In the genomic region with DNA sequence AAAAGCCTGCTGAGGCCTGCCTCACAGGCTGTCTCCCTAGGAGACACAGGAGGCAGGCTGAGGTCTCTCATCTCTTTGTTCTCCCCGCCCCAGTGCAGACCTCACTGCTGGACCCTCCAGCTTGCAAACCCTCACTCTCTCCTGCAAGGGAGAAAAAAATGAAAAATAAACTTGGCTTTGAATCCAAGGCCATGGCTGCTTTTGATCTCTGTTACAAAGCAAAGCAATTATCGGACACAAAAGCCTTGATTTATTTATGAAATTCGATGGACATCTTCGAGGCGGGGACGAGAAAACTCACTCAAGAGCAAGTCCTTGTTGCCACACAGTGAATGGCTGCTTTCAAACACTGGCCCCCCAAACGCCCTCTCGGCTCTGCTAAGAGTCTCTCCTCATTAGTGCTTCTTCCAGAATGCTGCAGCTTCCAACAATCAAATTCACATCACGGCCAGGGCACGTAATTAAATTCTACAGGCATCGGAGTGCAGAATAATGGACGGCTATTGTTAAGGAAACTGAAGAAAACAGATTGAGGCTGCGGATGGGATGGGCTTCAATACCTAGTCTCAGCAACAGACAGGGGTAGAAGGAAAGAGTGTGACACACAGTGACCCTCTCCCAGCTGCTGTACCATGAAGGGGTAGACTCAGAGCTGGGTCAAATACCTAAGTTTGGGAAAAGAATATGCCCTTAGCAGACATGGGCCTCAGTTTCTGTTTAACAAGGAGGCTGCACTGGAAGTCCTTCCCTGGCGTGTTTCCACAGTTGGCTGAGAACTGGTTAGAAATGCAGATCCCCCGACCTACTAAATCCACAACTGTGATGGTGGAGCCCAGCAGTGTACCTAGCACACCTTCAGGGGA, we compare ENCODE assay signal across 9 mouse cellular contexts.
DNase-seq lines count a peak whose midpoint lies in the region; ATAC-seq and TF ChIP-seq lines count a peak whose summit lies in the region.
"Had no signal": no experiment of that assay in that cellular context is flagged by ENCODE, and none has a peak within 500 bp of the region (broad histone marks: within the 10 kb centered on the region; RNA-seq: fewer than 3 reads in every experiment).

No protein-coding gene starts in this region.

- no peak overlapping the region for H3K27ac ChIP-seq in kidney, embryonic 16.5 days (ENCODE audit: low read length)
- no peak overlapping the region for H3K27ac ChIP-seq in kidney, adult 2 months (ENCODE audit: insufficient read depth, low read depth, low read length)
- peak overlapping the region; percentile 74 for H3K27ac ChIP-seq in embryonic facial prominence, embryonic 10.5 days (replicated peaks)
- H3K27ac ChIP-seq in hindbrain, postnatal 0 days = peak overlapping the region; percentile 76
- peak overlapping the region; percentile 94 for H3K27ac ChIP-seq in neural tube, embryonic 12.5 days
- H3K27ac ChIP-seq: macrophage had no signal

- ATAC-seq in kidney, embryonic 16.5 days (ENCODE audit: low FRiP score, low TSS enrichment) = peak; percentile 67; the same call in 1 of the 2 replicates
- peak; percentile 88 for ATAC-seq in hindbrain, postnatal 0 days
- peak; percentile 83 for ATAC-seq in neural tube, embryonic 12.5 days (ENCODE audit: low FRiP score, low read depth)

- no peak for DNase-seq in kidney, adult 2 months
- DNase-seq in embryonic facial prominence, embryonic 10.5 days (ENCODE audit: low spot score) = peak; percentile 49
- DNase-seq in hindbrain, postnatal 0 days (ENCODE audit: low spot score) = peak; percentile 80
- DNase-seq in heart, adult 8-10 months (ENCODE audit: low spot score) = no peak
- no peak for DNase-seq in yolk sac, embryonic 10.5 days (ENCODE audit: low spot score)
- DNase-seq in thymus, postnatal 36 days = no peak

- no peaks in the 10 kb centered on the region for H3K27me3 ChIP-seq in kidney, embryonic 16.5 days (ENCODE audit: insufficient read depth, low read length)
- H3K27me3 ChIP-seq in kidney, adult 2 months (replicated peaks; ENCODE audit: control insufficient read depth, insufficient read depth, low read length) = no peaks in the 10 kb centered on the region
- H3K27me3 ChIP-seq in embryonic facial prominence, embryonic 10.5 days (replicated peaks; ENCODE audit: low read depth, poor library complexity, severe bottlenecking) = no peaks in the 10 kb centered on the region
- H3K27me3 ChIP-seq in hindbrain, postnatal 0 days (ENCODE audit: insufficient read depth, low read length) = no peaks in the 10 kb centered on the region
- no peaks in the 10 kb centered on the region for H3K27me3 ChIP-seq in neural tube, embryonic 12.5 days (replicated peaks)

- 0 out of 2 replicates have a peak, but pooled peaks cover 3% of the 10 kb centered on the region for H3K36me3 ChIP-seq in kidney, embryonic 16.5 days (ENCODE audit: insufficient read depth, low read length)
- no peaks in the 10 kb centered on the region for H3K36me3 ChIP-seq in kidney, adult 2 months (ENCODE audit: control insufficient read depth, insufficient read depth, low read length)
- H3K36me3 ChIP-seq in embryonic facial prominence, embryonic 10.5 days (replicated peaks) = peaks cover 11% of the 10 kb centered on the region
- H3K36me3 ChIP-seq in hindbrain, postnatal 0 days (ENCODE audit: insufficient read depth, low read length) = no peaks in the 10 kb centered on the region
- peaks cover 4% of the 10 kb centered on the region; the same call in 1 of the 2 replicates for H3K36me3 ChIP-seq in neural tube, embryonic 12.5 days

- no peak for TF ChIP-seq POLR2A in kidney, adult 2 months (IDR thresholded peaks at IDR 0.05; ENCODE audit: low read depth, low read length)

- 0 out of 2 replicates have a peak, but pooled peaks cover 3% of the 10 kb centered on the region for H3K4me1 ChIP-seq in kidney, embryonic 16.5 days (ENCODE audit: insufficient read depth, low read length)
- no peaks in the 10 kb centered on the region for H3K4me1 ChIP-seq in kidney, adult 2 months (ENCODE audit: control insufficient read depth, insufficient read depth, low read length)
- H3K4me1 ChIP-seq in embryonic facial prominence, embryonic 10.5 days = peaks cover 29% of the 10 kb centered on the region
- peaks cover 18% of the 10 kb centered on the region for H3K4me1 ChIP-seq in hindbrain, postnatal 0 days (ENCODE audit: insufficient read depth, low read length)
- peaks cover 48% of the 10 kb centered on the region for H3K4me1 ChIP-seq in neural tube, embryonic 12.5 days

- TF ChIP-seq CTCF in kidney, adult 2 months (conservative IDR thresholded peaks at IDR 0.05; ENCODE audit: insufficient read depth, insufficient read length, low read depth, low read length) = no peak
- TF ChIP-seq CTCF in hindbrain, postnatal 0 days (IDR thresholded peaks at IDR 0.05; ENCODE audit: low read depth) = no peak

- no peak overlapping the region for H3K9ac ChIP-seq in kidney, embryonic 16.5 days (replicated peaks; ENCODE audit: low read length)
- H3K9ac ChIP-seq in hindbrain, postnatal 0 days (replicated peaks; ENCODE audit: low read length) = 0 out of 2 replicates have a peak overlapping the region, but pooled peaks have one; percentile 13
- no peak overlapping the region for H3K9ac ChIP-seq in neural tube, embryonic 12.5 days

- H3K4me3 ChIP-seq in kidney, embryonic 16.5 days (ENCODE audit: low read length) = no peak overlapping the region
- H3K4me3 ChIP-seq in kidney, adult 2 months (ENCODE audit: insufficient read depth, low read depth, low read length) = no peak overlapping the region
- H3K4me3 ChIP-seq in embryonic facial prominence, embryonic 10.5 days = no peak overlapping the region
- H3K4me3 ChIP-seq in hindbrain, postnatal 0 days (ENCODE audit: low read length) = no peak overlapping the region
- no peak overlapping the region for H3K4me3 ChIP-seq in neural tube, embryonic 12.5 days

- WGBS in kidney, embryonic 16.5 days = 49% methylated on average over 15 of the region's 15 CpGs
- WGBS in kidney, adult 2 months = 54% methylated on average over 15 of the region's 15 CpGs
- 48% methylated on average over 15 of the region's 15 CpGs for WGBS in embryonic facial prominence, embryonic 10.5 days
- 11% methylated on average over 15 of the region's 15 CpGs for WGBS in hindbrain, postnatal 0 days
- 17% methylated on average over 15 of the region's 15 CpGs for WGBS in neural tube, embryonic 12.5 days

- no peak overlapping the region for H3K4me2 ChIP-seq in kidney, embryonic 16.5 days (replicated peaks; ENCODE audit: low read depth, low read length)
- 0 out of 2 replicates have a peak overlapping the region, but pooled peaks have one; percentile 21 for H3K4me2 ChIP-seq in hindbrain, postnatal 0 days (ENCODE audit: low read depth, low read length)
- H3K4me2 ChIP-seq in neural tube, embryonic 12.5 days (replicated peaks) = peak overlapping the region; percentile 20

- 0 out of 2 replicates have a peak, but pooled peaks cover 4% of the 10 kb centered on the region for H3K9me3 ChIP-seq in kidney, embryonic 16.5 days (ENCODE audit: low read length)
- no peaks in the 10 kb centered on the region for H3K9me3 ChIP-seq in embryonic facial prominence, embryonic 10.5 days
- H3K9me3 ChIP-seq in hindbrain, postnatal 0 days (ENCODE audit: low read length) = no peaks in the 10 kb centered on the region
- H3K9me3 ChIP-seq in neural tube, embryonic 12.5 days = no peaks in the 10 kb centered on the region

Comparison
In these comparisons a context has a peak if more than half of its experiments do, and no peak if none do; other contexts are left out.
1. H3K27ac ChIP-seq: peak in embryonic facial prominence, embryonic 10.5 days (single experiment), hindbrain, postnatal 0 days (single experiment) and neural tube, embryonic 12.5 days (single experiment); none in kidney, embryonic 16.5 days (single experiment) and kidney, adult 2 months (single experiment).
2. DNase-seq: peak in embryonic facial prominence, embryonic 10.5 days (single experiment) and hindbrain, postnatal 0 days (single experiment); none in kidney, adult 2 months (single experiment), heart, adult 8-10 months (single experiment), yolk sac, embryonic 10.5 days (single experiment) and thymus, postnatal 36 days (0 of 2).
3. Peak in every context shown above with its lines, with median percentiles within 50 percentile points of each other: ATAC-seq.